Mouse (Mus musculus) yolk sac, embryonic 10.5 days (tissue): ENCODE measurements around the gene Gm9936.
"Not testable (repeated sequence)": the region's sequence is repeated elsewhere in the genome, so short reads cannot be mapped to it uniquely, and the experiment has no call there.

Experiments used
- DNase-seq: peaks from one replicate; pipeline ENCODE4 v3.0.0-alpha.2; 2017; ENCODE audit warnings: low spot score

Gm9936 gene

GRCm38 (mm10) chr5:114858582-114858981 lies at the start of gene Gm9936:
Gene Gm9936 (minus strand): TSS chr5:114858682.
- DNase-seq: no peak

- DNase-seq: peak; percentile 21
These were observed 43.9 kb upstream of the Gm9936 start for GRCm38 (mm10) chr5:114902413-114902812.

DNA sequence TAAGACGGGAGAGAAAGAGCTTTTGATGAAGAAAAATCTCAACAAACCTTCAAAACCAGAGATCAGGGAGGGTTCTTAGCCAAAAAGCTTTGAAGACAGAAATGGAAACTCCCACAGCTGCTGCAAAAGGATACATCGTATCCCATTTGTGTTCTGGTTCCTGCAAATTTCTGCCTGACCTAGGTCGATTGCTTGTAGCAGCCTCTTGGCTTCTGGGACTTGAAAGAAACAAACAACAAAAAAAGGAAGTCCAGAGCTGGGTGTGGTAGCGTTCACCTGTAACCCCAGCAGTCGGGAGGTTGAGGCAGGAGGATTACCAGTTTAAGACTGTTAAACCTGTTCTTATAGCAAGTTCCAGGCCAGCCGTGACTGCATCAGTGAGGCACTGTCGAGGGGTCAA lies 40.4 kb upstream of the Gm9936 start:
- no peak for DNase-seq

- DNase-seq: no peak
These were observed 38.9 kb upstream of the Gm9936 start for GRCm38 (mm10) chr5:114897374-114897793.

- DNase-seq: no peak
These were observed 38.3 kb upstream of the Gm9936 start, which contains the start of gene Oasl2 for GRCm38 (mm10) chr5:114896688-114897373. Gene Oasl2 (plus strand): TSS chr5:114896936.

- no peak for DNase-seq
These were observed 37.1 kb upstream of the Gm9936 start for GRCm38 (mm10) chr5:114895542-114895941.

- DNase-seq: no peak
These were observed 30.5 kb upstream of the Gm9936 start for GRCm38 (mm10) chr5:114888995-114889394.

DNA sequence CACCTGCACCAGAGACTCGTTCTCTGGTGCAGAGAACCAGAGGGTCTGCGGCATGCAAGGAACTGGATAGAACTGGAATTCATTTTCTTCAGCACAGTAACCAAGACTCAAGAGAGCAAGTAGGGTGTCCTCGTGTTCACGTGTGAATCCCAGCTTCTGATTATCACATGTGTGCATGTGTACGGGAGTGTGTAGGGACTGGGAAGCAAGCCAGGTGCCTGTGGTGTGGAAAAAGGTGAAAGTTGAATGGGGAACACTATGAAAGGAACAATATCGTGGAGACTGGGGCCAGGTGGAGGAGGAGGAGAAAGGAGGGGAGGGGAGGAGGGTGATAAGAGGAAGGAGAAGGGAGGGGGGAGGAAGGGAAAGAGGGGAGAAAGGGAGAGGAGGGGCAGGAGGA lies 28.3 kb upstream of the Gm9936 start:
- DNase-seq: no peak

GRCm38 (mm10) chr5:114883022-114883421 lies 24.5 kb upstream of the Gm9936 start:
- DNase-seq: no peak

- DNase-seq: not testable (repeated sequence)
These were observed 23.8 kb upstream of the Gm9936 start for GRCm38 (mm10) chr5:114882319-114882718.

DNA sequence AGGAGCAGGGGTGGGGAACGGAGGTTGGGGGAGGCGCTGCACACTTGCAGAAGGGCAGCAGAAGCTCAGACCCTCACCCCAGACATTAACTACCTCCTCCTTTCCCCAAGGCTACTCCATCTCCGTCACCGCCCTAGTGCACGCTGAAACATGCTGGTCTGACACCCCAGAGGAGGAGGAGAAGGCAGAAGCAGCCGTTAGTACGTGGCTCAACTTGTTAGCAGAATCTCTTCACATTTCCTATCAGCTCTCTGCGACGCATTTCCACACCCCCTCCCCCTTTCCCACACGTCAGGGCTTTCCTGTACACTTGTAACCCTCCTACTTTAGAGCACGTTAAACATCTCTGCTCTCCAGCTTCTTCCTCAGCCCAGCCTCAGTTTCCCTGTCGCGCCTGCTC lies 20.9 kb upstream of the Gm9936 start:
- DNase-seq: no peak

- DNase-seq: no peak
These were observed 19.0 kb upstream of the Gm9936 start for GRCm38 (mm10) chr5:114877487-114877886.

- no peak for DNase-seq
These were observed 17.8 kb upstream of the Gm9936 start for GRCm38 (mm10) chr5:114876331-114876730.

- DNase-seq: no peak
These were observed 17.4 kb upstream of the Gm9936 start for GRCm38 (mm10) chr5:114875858-114876257.

GRCm38 (mm10) chr5:114865279-114865678 lies 6.8 kb upstream of the Gm9936 start:
- DNase-seq: no peak

DNA sequence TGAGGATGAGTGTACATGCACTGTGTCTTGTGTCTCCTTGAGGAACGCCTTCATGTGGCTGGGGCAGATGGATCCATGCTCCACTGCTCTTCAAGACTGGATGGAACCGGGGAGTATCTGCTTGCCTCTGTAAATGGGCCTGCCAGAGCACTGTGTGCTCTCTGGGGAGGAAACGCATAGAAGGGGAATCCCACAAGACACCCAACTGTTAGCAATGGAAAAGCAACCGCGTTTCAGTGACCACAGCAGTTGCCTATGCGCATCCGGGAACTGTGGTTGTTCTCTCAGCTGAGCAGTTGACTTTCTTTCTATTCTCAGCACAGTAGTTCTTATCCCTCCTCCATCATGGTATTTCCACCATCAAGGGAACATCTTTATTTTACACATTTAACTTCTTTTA lies 6.3 kb upstream of the Gm9936 start:
- DNase-seq: no peak

DNA sequence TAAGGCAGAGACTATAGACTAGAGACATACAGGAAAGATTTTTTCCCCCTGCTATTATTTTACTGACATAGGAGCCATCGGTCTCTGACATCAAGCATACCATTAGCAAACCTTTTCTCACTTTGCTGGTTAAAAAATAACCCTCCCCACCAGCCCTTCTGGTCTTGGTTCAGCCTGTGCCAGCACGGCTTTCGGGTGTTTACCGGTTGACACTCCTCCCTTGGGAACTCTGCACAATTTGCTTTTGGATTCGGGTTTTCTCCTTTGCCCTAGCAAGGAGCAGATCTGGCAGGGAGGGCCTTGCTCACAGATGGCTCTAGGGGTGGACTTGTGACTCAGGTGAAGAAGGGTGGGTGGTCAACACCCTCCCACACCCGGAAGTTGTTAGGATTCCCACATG lies 3.2 kb upstream of the Gm9936 start:
- DNase-seq: peak; percentile 20

DNA sequence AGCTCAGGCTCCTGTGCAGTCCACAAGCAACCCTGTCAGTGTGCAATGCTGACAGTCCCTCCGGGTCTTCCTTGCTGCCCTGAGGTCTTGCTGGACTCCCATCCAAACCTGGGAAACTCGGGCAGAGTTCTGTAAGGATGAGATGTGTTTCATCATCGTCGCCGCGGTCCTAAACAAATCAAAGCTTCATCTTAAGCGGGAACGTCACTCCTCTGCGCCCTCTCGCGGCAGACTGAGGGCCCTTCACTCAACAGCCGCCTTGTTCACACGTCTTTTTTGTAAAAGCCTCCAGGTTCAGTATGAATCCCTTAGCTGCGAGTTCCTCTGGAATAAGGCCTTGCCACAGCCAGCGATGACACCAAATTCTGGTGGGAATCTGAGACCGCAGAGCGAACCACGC lies 771 bp upstream of the Gm9936 start:
- DNase-seq: peak; percentile 64

DNA sequence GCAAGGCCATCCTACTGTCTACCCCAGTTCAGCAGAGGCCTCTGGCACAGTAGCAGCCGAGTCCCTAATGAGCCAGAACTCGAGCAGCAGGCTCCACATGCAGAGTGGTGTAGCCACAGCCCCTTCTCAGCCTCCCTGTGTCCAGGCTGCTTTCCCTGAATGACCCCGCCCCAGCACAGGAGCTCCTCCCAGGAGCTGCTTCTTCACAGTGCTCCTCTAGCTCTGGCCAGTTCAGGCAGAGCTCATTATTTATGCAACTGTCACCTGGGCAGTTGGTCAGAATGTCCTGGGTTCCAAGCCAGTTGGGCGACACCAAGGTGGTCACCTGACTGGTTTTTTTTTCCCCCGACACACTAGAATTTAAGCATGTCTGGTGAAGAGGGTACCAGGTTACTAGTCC lies 5.1 kb downstream of the Gm9936 start, which contains the start of gene 4930519G04Rik:
Gene 4930519G04Rik (plus strand): TSS at position 301 of the 400 bp plus-strand sequence.
- not testable (repeated sequence) for DNase-seq

DNA sequence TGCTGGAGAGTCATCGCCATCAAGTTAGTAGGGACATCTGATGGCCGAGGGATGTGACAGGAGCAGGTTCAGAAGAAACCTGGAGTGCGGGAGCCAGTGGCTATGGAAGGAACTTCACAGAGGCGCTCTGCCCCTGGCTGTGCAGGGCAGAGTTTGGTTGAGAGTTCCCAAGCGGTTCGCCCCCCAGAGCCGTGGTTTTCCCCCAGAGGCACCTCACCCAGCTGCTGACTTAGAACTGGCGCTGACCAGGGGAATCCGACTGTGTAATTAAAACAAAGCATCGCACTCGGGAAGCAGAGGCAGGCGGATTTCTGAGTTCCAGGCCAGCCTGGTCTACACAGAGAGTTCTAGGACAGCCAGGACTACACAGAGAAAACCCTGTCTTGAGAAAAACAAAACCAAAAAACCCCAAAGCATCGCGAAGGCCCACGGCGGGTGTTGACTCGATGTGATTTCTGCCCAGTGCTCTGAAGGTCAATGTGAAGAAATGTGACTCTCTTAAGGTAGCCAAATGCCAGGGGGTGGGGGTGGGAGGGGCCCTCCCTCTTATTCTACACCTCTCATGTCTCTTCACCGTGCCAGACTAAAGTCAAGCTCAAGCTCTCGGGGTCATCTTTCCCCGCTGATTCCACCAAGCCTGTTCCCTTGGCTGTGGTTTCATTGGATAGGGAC lies 6.8 kb downstream of the Gm9936 start:
- no peak for DNase-seq

GRCm38 (mm10) chr5:114844371-114844770 lies 14.1 kb downstream of the Gm9936 start:
- DNase-seq: not testable (repeated sequence)

GRCm38 (mm10) chr5:114842674-114843073 lies 15.8 kb downstream of the Gm9936 start:
- DNase-seq: no peak

DNA sequence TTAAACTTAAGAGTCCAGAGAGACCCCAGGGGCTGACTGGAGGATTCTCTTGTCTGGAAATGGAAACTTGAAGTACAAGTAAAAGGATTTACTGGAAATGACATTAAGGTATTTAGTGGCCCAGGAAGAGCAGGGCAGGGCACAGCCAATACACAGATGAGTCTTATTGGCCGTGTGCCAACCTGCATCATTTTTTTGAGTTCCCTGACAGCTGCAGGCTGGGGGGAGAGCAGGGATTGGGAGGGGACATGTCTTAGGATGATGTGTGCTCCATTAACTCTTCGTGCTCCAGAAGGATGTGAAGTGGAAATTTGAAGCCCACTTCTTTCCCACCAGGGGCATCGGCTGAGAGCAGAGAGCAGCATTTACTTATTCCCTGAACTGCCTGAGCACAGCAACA lies 16.3 kb downstream of the Gm9936 start:
- not testable (repeated sequence) for DNase-seq
